Mouse (Mus musculus) lung, postnatal 0 days (tissue): ENCODE results near the gene Fpgt. TPM values are rescaled to one million over a fixed set of nuclear protein-coding genes. Genes with fewer than 3 reads are reported as not detected.

Experiments
- ATAC-seq: fragments of 200-750 bp; cut with Nextera tagmentation; 2 replicates; pipeline ENCODE4 v1.8.0; 2017; ENCODE audit warnings: moderate library complexity
- DNase-seq: peaks from one replicate; pipeline ENCODE4 v3.0.0-alpha.2; 2016; ENCODE audit warnings: low spot score
- H3K27ac ChIP-seq: fragments of 300-500 bp; sonication (generic); 2 replicates; pipeline ENCODE4 v1.5.1; 2014; ENCODE audit warnings: antibody characterized with exemption, mild to moderate bottlenecking, low read length, mixed read lengths
- H3K27me3 ChIP-seq: fragments of 300-500 bp; sonication (generic); replicated peaks from 2 replicates; pipeline ENCODE4 v1.6.1; 2014; ENCODE audit warnings: low read length, mixed read lengths; ENCODE audit not compliant: insufficient read depth
- H3K36me3 ChIP-seq: fragments of 300-500 bp; sonication (generic); 2 replicates; pipeline ENCODE4 v1.6.1; 2014; ENCODE audit warnings: low read length, mixed read lengths; ENCODE audit not compliant: insufficient read depth
- H3K4me1 ChIP-seq: fragments of 300-500 bp; sonication (generic); 2 replicates; pipeline ENCODE4 v1.6.1; 2014; ENCODE audit warnings: antibody characterized with exemption, low read depth, low read length, mixed read lengths; ENCODE audit not compliant: insufficient read depth
- H3K4me2 ChIP-seq: fragments of 300-500 bp; sonication (generic); replicated peaks from 2 replicates; pipeline ENCODE4 v1.6.1; 2014; ENCODE audit warnings: low read depth, mild to moderate bottlenecking, low read length, moderate library complexity, mixed read lengths
- H3K4me3 ChIP-seq: fragments of 300-500 bp; sonication (generic); 2 replicates; pipeline ENCODE4 v1.5.1; 2014; ENCODE audit warnings: low read depth, low read length
- H3K9ac ChIP-seq: fragments of 300-500 bp; sonication (generic); replicated peaks from 2 replicates; pipeline ENCODE4 v1.6.1; 2014; ENCODE audit warnings: low read depth, mild to moderate bottlenecking
- H3K9me3 ChIP-seq: fragments of 300-500 bp; sonication (generic); 2 replicates; pipeline ENCODE4 v1.6.1; 2016; ENCODE audit warnings: low read length, mixed read lengths
- CTCF ChIP-seq: IDR thresholded peaks from 2 replicates; pipeline ENCODE4 v1.5.1; 2016; ENCODE audit warnings: antibody characterized with exemption, mild to moderate bottlenecking
- EP300 ChIP-seq: IDR thresholded peaks from 2 replicates; pipeline ENCODE4 v1.6.1; 2016; ENCODE audit warnings: antibody characterized with exemption, mild to moderate bottlenecking, control low read depth
- WGBS: fragments of 180-500 bp; shearing (Covaris S2); extraction: QIAGEN DNeasy Blood & Tissue Kit; methylation state at CpG from one replicate; pipeline ENCODE4 v1.1.7; 2014; 5-methylcytosine and 5-hydroxymethylcytosine counted together
- polyA plus RNA-seq: library from polyadenylated mRNA; unstranded; fragments of >200 nt; fragmentation: Nextera tagmentation; extraction: Ambion mirVana; gene quantifications from 2 replicates; pipeline ENCODE4 v1.2.1, GENCODE M21; 2015

The Fpgt gene
- polyA plus RNA-seq, 1 experiment from 2014 or later, result 9.3 TPM

- no peak overlapping the region for H3K27ac ChIP-seq
- no peaks in the 10 kb centered on the region for H3K36me3 ChIP-seq
- H3K4me2 ChIP-seq, result no peak overlapping the region
- H3K4me1 ChIP-seq, result no peaks in the 10 kb centered on the region
- ATAC-seq (no peak), DNase-seq (no peak)
- no peaks in the 10 kb centered on the region for H3K9me3 ChIP-seq
- WGBS, result 75% methylated on average over 4 of the region's 4 CpGs
- H3K4me3 ChIP-seq, result no peak overlapping the region
- H3K27me3 ChIP-seq, result no peaks in the 10 kb centered on the region
- TF ChIP-seq CTCF (no peak), EP300 (no peak)
- H3K9ac ChIP-seq, result no peak overlapping the region
These were observed 15.3 kb downstream of the Fpgt start for GRCm38 (mm10) chr3:155077908-155078307.

GRCm38 (mm10) chr3:155059449-155059822 lies 33.8 kb downstream of the Fpgt start:
- Histone ChIP-seq H3K9me3 (no peaks in the 10 kb centered on the region), H3K27ac (no peak overlapping the region), H3K27me3 (no peaks in the 10 kb centered on the region), H3K36me3 (no peaks in the 10 kb centered on the region), H3K4me1 (no peaks in the 10 kb centered on the region), H3K9ac (no peak overlapping the region), H3K4me2 (no peak overlapping the region), H3K4me3 (no peak overlapping the region)
- ATAC-seq (no peak), DNase-seq (no peak)
- no peak for TF ChIP-seq EP300
- TF ChIP-seq CTCF, result no peak

DNA sequence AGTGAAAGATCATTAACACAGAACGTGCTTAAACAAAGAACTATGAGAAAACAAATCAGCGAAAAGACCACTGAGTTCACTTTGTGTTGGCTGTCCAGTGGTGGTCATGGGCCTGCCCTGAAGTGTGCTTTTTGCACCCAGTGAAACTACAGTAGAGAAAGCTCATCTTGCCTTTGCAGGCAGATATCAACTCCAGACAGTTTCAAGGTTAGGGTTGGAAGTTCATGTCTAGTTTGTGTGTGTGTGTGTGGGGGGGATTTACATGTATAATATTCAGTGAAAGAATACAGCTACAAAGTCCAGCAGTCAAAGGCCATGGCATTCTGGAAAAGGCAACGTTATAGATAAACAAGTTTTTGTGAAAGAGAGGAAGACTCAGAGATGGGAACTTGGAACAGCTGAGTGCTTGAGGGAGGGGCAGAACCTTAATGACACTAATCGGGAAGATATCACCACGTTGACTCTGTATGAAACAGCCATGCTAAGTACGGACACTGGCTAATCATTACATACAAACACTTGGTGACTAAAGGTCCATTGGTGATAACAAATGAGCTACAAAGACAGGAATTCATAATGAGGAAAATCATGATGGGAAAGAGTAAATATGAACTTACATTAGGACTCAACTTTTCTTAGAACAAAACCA lies 34.3 kb downstream of the Fpgt start:
- Histone ChIP-seq H3K27me3 (no peaks in the 10 kb centered on the region), H3K9me3 (no peaks in the 10 kb centered on the region), H3K36me3 (no peaks in the 10 kb centered on the region), H3K4me3 (no peak overlapping the region), H3K4me1 (no peaks in the 10 kb centered on the region), H3K27ac (no peak overlapping the region), H3K9ac (no peak overlapping the region), H3K4me2 (no peak overlapping the region)
- 60% methylated on average over 6 of the region's 6 CpGs for WGBS
- ATAC-seq (no peak), DNase-seq (no peak)
- no peak for TF ChIP-seq EP300

- ATAC-seq, result no peak
- Histone ChIP-seq H3K4me2 (no peak overlapping the region), H3K27me3 (no peaks in the 10 kb centered on the region), H3K36me3 (no peaks in the 10 kb centered on the region), H3K4me1 (no peaks in the 10 kb centered on the region), H3K9me3 (no peaks in the 10 kb centered on the region), H3K27ac (no peak overlapping the region), H3K9ac (no peak overlapping the region), H3K4me3 (no peak overlapping the region)
- no peak for DNase-seq
- TF ChIP-seq CTCF, result no peak
- no peak for TF ChIP-seq EP300
These were observed 35.6 kb downstream of the Fpgt start for GRCm38 (mm10) chr3:155057566-155057965.

- Histone ChIP-seq H3K4me3 (no peak overlapping the region), H3K4me2 (no peak overlapping the region), H3K36me3 (no peaks in the 10 kb centered on the region), H3K9me3 (no peaks in the 10 kb centered on the region), H3K4me1 (no peaks in the 10 kb centered on the region), H3K9ac (no peak overlapping the region), H3K27me3 (no peaks in the 10 kb centered on the region), H3K27ac (no peak overlapping the region)
- TF ChIP-seq EP300 (no peak), CTCF (no peak)
- no peak for ATAC-seq
- DNase-seq, result no peak
These were observed 36.6 kb downstream of the Fpgt start for GRCm38 (mm10) chr3:155056606-155057005.

GRCm38 (mm10) chr3:155055231-155055916 lies 37.8 kb downstream of the Fpgt start, which contains the start of gene Tnni3k:
Tnni3k (minus strand) TSS chr3:155055407.
- Histone ChIP-seq H3K4me1 (no peaks in the 10 kb centered on the region), H3K27ac (no peak within 1 kb of the TSS), H3K27me3 (no peaks in the 10 kb centered on the region), H3K9ac (no peak within 1 kb of the TSS), H3K4me2 (no peak within 1 kb of the TSS), H3K9me3 (no peaks in the 10 kb centered on the region), H3K4me3 (no peak within 1 kb of the TSS), H3K36me3 (no peaks in the 10 kb centered on the region)
- DNase-seq, result peak; percentile 13
- no peak for ATAC-seq
- TF ChIP-seq CTCF (no peak), EP300 (no peak)
- WGBS, result 51% methylated on average over 6 of the region's 6 CpGs
